Mouse (Mus musculus): ENCODE data around the gene Rbbp5.

DNA sequence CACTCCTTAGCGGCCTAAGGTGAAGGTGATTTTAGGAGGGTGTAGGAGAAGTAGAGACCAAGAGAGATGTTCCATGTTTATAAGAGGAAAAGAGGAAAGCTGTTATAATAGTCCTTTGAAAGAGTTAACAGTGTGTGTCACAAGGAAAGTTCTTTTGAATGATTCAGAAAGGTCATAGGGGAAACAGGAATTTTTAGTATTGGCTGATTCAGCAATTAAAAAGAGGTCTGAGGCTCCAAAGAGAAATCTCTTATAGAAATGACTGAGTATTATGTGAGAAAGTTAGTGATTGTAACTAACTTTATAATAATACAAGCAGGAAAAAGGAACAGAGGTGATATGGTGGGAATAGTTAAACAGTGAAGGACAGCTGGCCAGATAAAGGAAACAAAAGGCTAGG is 2.3 kb downstream of the Rbbp5 start:
- TF ChIP-seq CTCF (IDR thresholded peaks at IDR 0.05; ENCODE audit: extremely low read depth, insufficient read depth, low read length): no peak
- TF ChIP-seq POLR2A (IDR thresholded peaks at IDR 0.05; ENCODE audit: extremely low read depth, insufficient read depth, low read length): no peak
